Comparison of ENCODE assay signal across 8 mouse cellular contexts in genomic region chr4:115709792-115710418, GRCm38 (mm10). TPM values are rescaled to one million over a fixed set of nuclear protein-coding genes. Genes with fewer than 3 reads are reported as not detected.
DNase-seq lines count a peak whose midpoint lies in the region; ATAC-seq and TF ChIP-seq lines count a peak whose summit lies in the region.

No protein-coding gene starts in this region.

- no peak for ATAC-seq in heart, embryonic 13.5 days (ENCODE audit: extremely low read depth, insufficient number of reproducible peaks, low FRiP score, low TSS enrichment)
- ATAC-seq in kidney, postnatal 0 days (replicated peaks; ENCODE audit: low FRiP score, low read depth), result peak; percentile 86
- peak; percentile 43; the same call in 1 of the 2 replicates for ATAC-seq in stomach, embryonic 15.5 days (ENCODE audit: insufficient read depth, low FRiP score, low read depth)

- no peak overlapping the region for H3K4me3 ChIP-seq in heart, embryonic 13.5 days
- no peak overlapping the region for H3K4me3 ChIP-seq in kidney, postnatal 0 days (replicated peaks; ENCODE audit: low read depth, low read length)
- no peak overlapping the region for H3K4me3 ChIP-seq in liver, adult 2 months (ENCODE audit: insufficient read depth, low read depth, low read length)
- 0 out of 2 replicates have a peak overlapping the region, but pooled peaks have one; percentile 14 for H3K4me3 ChIP-seq in stomach, embryonic 15.5 days (replicated peaks)

- peak overlapping the region; percentile 57 for H3K4me2 ChIP-seq in heart, embryonic 13.5 days
- peak overlapping the region; percentile 39; the same call in 1 of the 2 replicates for H3K4me2 ChIP-seq in kidney, postnatal 0 days (ENCODE audit: low read length)
- H3K4me2 ChIP-seq in stomach, embryonic 15.5 days, result peak overlapping the region; percentile 44

- TF ChIP-seq CTCF in brain, embryonic 14.5 days (IDR thresholded peaks at IDR 0.05; ENCODE audit: borderline replicate concordance, extremely low read depth, insufficient read depth, insufficient read length), result peak; percentile 81
- peak; percentile 82 for TF ChIP-seq CTCF in kidney, postnatal 0 days (IDR thresholded peaks at IDR 0.05; ENCODE audit: low read depth)
- peak; percentile 84 for TF ChIP-seq CTCF in liver, adult 2 months (IDR thresholded peaks at IDR 0.05; ENCODE audit: low read depth, low read length)

- 0 out of 2 replicates have a peak overlapping the region, but pooled peaks have one; percentile 32 for H3K27ac ChIP-seq in heart, embryonic 13.5 days (replicated peaks)
- peak overlapping the region; percentile 26; the same call in 1 of the 2 replicates for H3K27ac ChIP-seq in kidney, postnatal 0 days
- peak overlapping the region; percentile 61; the same call in 1 of the 2 replicates for H3K27ac ChIP-seq in liver, adult 2 months (replicated peaks; ENCODE audit: insufficient read depth, low read depth, low read length)
- H3K27ac ChIP-seq in stomach, embryonic 15.5 days, result no peak overlapping the region

- 16% methylated on average over 12 of the region's 13 CpGs for WGBS in heart, embryonic 13.5 days
- 8% methylated on average over 12 of the region's 13 CpGs for WGBS in kidney, postnatal 0 days
- 15% methylated on average over 13 of the region's 13 CpGs for WGBS in liver, adult 2 months
- WGBS in stomach, embryonic 15.5 days, result 11% methylated on average over 12 of the region's 13 CpGs

- H3K4me1 ChIP-seq in heart, embryonic 13.5 days, result 0 out of 2 replicates have a peak, but pooled peaks cover 4% of the 10 kb centered on the region
- H3K4me1 ChIP-seq in kidney, postnatal 0 days (replicated peaks; ENCODE audit: insufficient read depth, low read length), result no peaks in the 10 kb centered on the region
- H3K4me1 ChIP-seq in liver, adult 2 months (ENCODE audit: control insufficient read depth, insufficient read depth, low read length), result no peaks in the 10 kb centered on the region
- H3K4me1 ChIP-seq in stomach, embryonic 15.5 days, result no peaks in the 10 kb centered on the region

- H3K9me3 ChIP-seq in heart, embryonic 13.5 days, result no peaks in the 10 kb centered on the region
- no peaks in the 10 kb centered on the region for H3K9me3 ChIP-seq in kidney, postnatal 0 days (replicated peaks; ENCODE audit: low read length)
- no peaks in the 10 kb centered on the region for H3K9me3 ChIP-seq in stomach, embryonic 15.5 days

- H3K27me3 ChIP-seq in heart, embryonic 13.5 days (replicated peaks), result no peaks in the 10 kb centered on the region
- H3K27me3 ChIP-seq in kidney, postnatal 0 days (ENCODE audit: insufficient read depth, low read length), result no peaks in the 10 kb centered on the region
- H3K27me3 ChIP-seq in liver, adult 2 months (ENCODE audit: control insufficient read depth, insufficient read depth, low read length), result no peaks in the 10 kb centered on the region
- H3K27me3 ChIP-seq in stomach, embryonic 15.5 days (replicated peaks), result no peaks in the 10 kb centered on the region

- no peaks in the 10 kb centered on the region for H3K79me2 ChIP-seq in liver, adult 2 months (ENCODE audit: control insufficient read depth, insufficient read depth, low read length)

- TF ChIP-seq POLR2A in brain, embryonic 14.5 days (IDR thresholded peaks at IDR 0.05; ENCODE audit: borderline replicate concordance, extremely low read depth, insufficient read depth, insufficient read length, poor library complexity, severe bottlenecking), result no peak
- no peak for TF ChIP-seq POLR2A in liver, adult 2 months (IDR thresholded peaks at IDR 0.05; ENCODE audit: extremely low read depth, insufficient read depth, low read length)

- no peaks in the 10 kb centered on the region for H3K36me3 ChIP-seq in heart, embryonic 13.5 days
- no peaks in the 10 kb centered on the region for H3K36me3 ChIP-seq in kidney, postnatal 0 days (ENCODE audit: insufficient read depth, low read length)
- no peaks in the 10 kb centered on the region for H3K36me3 ChIP-seq in liver, adult 2 months (ENCODE audit: control insufficient read depth, insufficient read depth, low read length)
- no peaks in the 10 kb centered on the region for H3K36me3 ChIP-seq in stomach, embryonic 15.5 days

- DNase-seq in CD4-positive helper T cell, adult 2 months (ENCODE audit: low read depth, low spot score), result peak; percentile 50
- peak; percentile 69 for DNase-seq in brain, embryonic 14.5 days (ENCODE audit: low read depth)
- DNase-seq in fibroblast of lung, adult 2 months (ENCODE audit: low read depth), result peak; percentile 23
- DNase-seq in kidney, postnatal 0 days (ENCODE audit: low spot score), result peak; percentile 90
- peak; percentile 62 for DNase-seq in liver, adult 2 months (ENCODE audit: extremely low read depth, low read depth, low spot score)
- peak; percentile 88 for DNase-seq in neural tube, embryonic 10.5 days (ENCODE audit: extremely low spot score, low spot score)

- no peak overlapping the region for H3K9ac ChIP-seq in heart, embryonic 13.5 days
- no peak overlapping the region for H3K9ac ChIP-seq in kidney, postnatal 0 days (ENCODE audit: low read depth, low read length)
- 0 out of 2 replicates have a peak overlapping the region, but pooled peaks have one; percentile 29 for H3K9ac ChIP-seq in liver, adult 2 months (ENCODE audit: low read depth, low read length)
- H3K9ac ChIP-seq in stomach, embryonic 15.5 days, result no peak overlapping the region

RNA-seq across cellular contexts. Expression of gene Efcab14, which starts 27.6 kb away (rescaled TPM):
- 17.3 and 18.1 TPM in 2 replicates for polyA plus RNA-seq in brain, embryonic 14.5 days (2012; rRNA removed)
- 23.6 and 25.5 TPM in 2 replicates for polyA plus RNA-seq in heart, embryonic 13.5 days (2015; fragmentation: Nextera tagmentation; extraction: Ambion mirVana)
- 28.9 and 30.4 TPM in 2 replicates for polyA plus RNA-seq in kidney, postnatal 0 days (2015; fragmentation: Nextera tagmentation; extraction: Ambion mirVana)
- 10.7 TPM in 2 replicates for total RNA-seq in liver, adult 2 months (2014; rRNA removed)
- 8.0 and 9.7 TPM in 2 replicates for polyA plus RNA-seq in liver, adult 2 months (2012; rRNA removed)
- polyA plus RNA-seq in stomach, embryonic 15.5 days (2015; fragmentation: Nextera tagmentation; extraction: Ambion mirVana), result 30.4 and 34.4 TPM in 2 replicates

Comparison
In these comparisons a context has a peak if more than half of its experiments do, and no peak if none do; other contexts are left out.
1. DNase-seq: peak in every context shown above with its lines; median percentile 90 in kidney, postnatal 0 days; 88 in neural tube, embryonic 10.5 days; 69 in brain, embryonic 14.5 days; 62 in liver, adult 2 months; 50 in CD4-positive helper T cell, adult 2 months; 23 in fibroblast of lung, adult 2 months.